Mouse (Mus musculus) hindbrain, embryonic 16.5 days (tissue): ENCODE measurements at regions not wholly inside any gene's neighbourhood (a gene's known extent, or its start where the extent isn't known, plus 50 kb on each side); places are given as distances from the start of the nearest gene placed in this dataset.

ENCODE experiments used
- ATAC-seq: fragments of 200-750 bp; cut with Nextera tagmentation; 2 replicates; pipeline ENCODE4 v1.8.0; 2017; ENCODE audit warnings: moderate TSS enrichment, moderate library complexity
- H3K27ac ChIP-seq: fragments of 300-500 bp; sonication (generic); 2 replicates; pipeline ENCODE4 v1.5.1; 2014; ENCODE audit warnings: low read depth, mild to moderate bottlenecking, control low read depth, low read length, moderate library complexity
- H3K27me3 ChIP-seq: fragments of 300-500 bp; sonication (generic); replicated peaks from 2 replicates; pipeline ENCODE4 v1.6.1; 2014; ENCODE audit warnings: low read length; ENCODE audit not compliant: control insufficient read depth, insufficient read depth
- H3K36me3 ChIP-seq: fragments of 300-500 bp; sonication (generic); 2 replicates; pipeline ENCODE4 v1.6.1; 2014; ENCODE audit warnings: mild to moderate bottlenecking, low read length, moderate library complexity, mixed read lengths; ENCODE audit not compliant: control insufficient read depth, insufficient read depth
- H3K4me1 ChIP-seq: fragments of 300-500 bp; sonication (generic); 2 replicates; pipeline ENCODE4 v1.6.1; 2014; ENCODE audit warnings: low read depth, low read length; ENCODE audit not compliant: control insufficient read depth, insufficient read depth
- H3K4me2 ChIP-seq: fragments of 300-500 bp; sonication (generic); 2 replicates; pipeline ENCODE4 v1.6.1; 2014; ENCODE audit warnings: mild to moderate bottlenecking, low read length, control low read depth, moderate library complexity
- H3K4me3 ChIP-seq: fragments of 300-500 bp; sonication (generic); 2 replicates; pipeline ENCODE4 v1.5.1; 2014; ENCODE audit warnings: mild to moderate bottlenecking, low read length, control low read depth, moderate library complexity
- H3K9ac ChIP-seq: fragments of 300-500 bp; sonication (generic); 2 replicates; pipeline ENCODE4 v1.6.1; 2014; ENCODE audit warnings: low read depth, mild to moderate bottlenecking, control low read depth, low read length, moderate library complexity
- H3K9me3 ChIP-seq: fragments of 300-500 bp; sonication (generic); 2 replicates; pipeline ENCODE4 v1.6.1; 2014; ENCODE audit warnings: mild to moderate bottlenecking, low read length, moderate library complexity; ENCODE audit not compliant: control insufficient read depth
- WGBS: fragments of 180-500 bp; shearing (Covaris S2); extraction: QIAGEN DNeasy Blood & Tissue Kit; methylation state at CpG from one replicate; pipeline ENCODE4 v1.1.7; 2014; 5-methylcytosine and 5-hydroxymethylcytosine counted together

DNA sequence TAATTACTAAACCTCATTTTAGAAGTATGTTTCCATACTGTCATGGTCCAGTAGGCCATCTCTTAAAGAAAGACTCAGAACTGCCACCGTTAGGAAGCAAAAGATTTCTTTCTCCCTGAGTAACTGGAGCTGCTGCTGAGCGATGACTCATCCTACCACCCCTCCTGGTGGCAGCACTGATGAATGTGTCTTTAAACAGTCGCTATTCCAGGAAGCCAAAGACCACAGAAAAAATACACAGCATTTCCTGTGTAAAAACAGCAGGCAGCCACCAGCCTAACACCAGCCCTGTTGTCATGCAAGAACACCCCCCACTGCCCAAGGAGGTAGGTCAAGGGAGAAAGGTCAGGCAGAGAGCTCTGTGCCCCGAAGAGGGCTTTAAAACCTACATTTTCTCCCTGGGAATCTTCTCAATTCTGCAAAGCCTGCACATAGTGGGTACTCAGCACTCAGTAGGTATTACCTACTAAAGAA lies 675.7 kb downstream of the Cypt12 start:
- H3K9me3 ChIP-seq = no peaks in the 10 kb centered on the region
- peak; percentile 43 for ATAC-seq
- no peaks in the 10 kb centered on the region for H3K36me3 ChIP-seq
- H3K4me2 ChIP-seq = peak overlapping the region; percentile 76; the same call in 1 of the 2 replicates
- H3K4me1 ChIP-seq = peaks cover 17% of the 10 kb centered on the region
- H3K27me3 ChIP-seq = no peaks in the 10 kb centered on the region
- peak overlapping the region; percentile 10; the same call in 1 of the 2 replicates for H3K4me3 ChIP-seq
- peak overlapping the region; percentile 29; the same call in 1 of the 2 replicates for H3K9ac ChIP-seq
- peak overlapping the region; percentile 55 for H3K27ac ChIP-seq
- 4% methylated on average over 4 of the region's 4 CpGs for WGBS

GRCm38 (mm10) chr3:18624381-18625145 lies 676.4 kb downstream of the Cypt12 start:
- Histone ChIP-seq H3K9me3 (no peaks in the 10 kb centered on the region), H3K27ac (peak overlapping the region; percentile 55), H3K36me3 (no peaks in the 10 kb centered on the region), H3K27me3 (no peaks in the 10 kb centered on the region), H3K4me3 (peak overlapping the region; percentile 43), H3K4me1 (peaks cover 17% of the 10 kb centered on the region), H3K4me2 (peak overlapping the region; percentile 76), H3K9ac (no peak overlapping the region)
- WGBS = 6% methylated on average over 10 of the region's 10 CpGs
- no peak for ATAC-seq

GRCm38 (mm10) chr3:18625395-18626328 lies 677.5 kb downstream of the Cypt12 start:
- peak overlapping the region; percentile 60 for H3K9ac ChIP-seq
- H3K9me3 ChIP-seq = no peaks in the 10 kb centered on the region
- H3K27me3 ChIP-seq = no peaks in the 10 kb centered on the region
- 2% methylated on average over 32 of the region's 32 CpGs for WGBS
- H3K36me3 ChIP-seq = no peaks in the 10 kb centered on the region
- peak overlapping the region; percentile 54 for H3K27ac ChIP-seq
- H3K4me1 ChIP-seq = peaks cover 17% of the 10 kb centered on the region
- peak; percentile 93 for ATAC-seq
- peak overlapping the region; percentile 43 for H3K4me3 ChIP-seq
- H3K4me2 ChIP-seq = peak overlapping the region; percentile 76

DNA sequence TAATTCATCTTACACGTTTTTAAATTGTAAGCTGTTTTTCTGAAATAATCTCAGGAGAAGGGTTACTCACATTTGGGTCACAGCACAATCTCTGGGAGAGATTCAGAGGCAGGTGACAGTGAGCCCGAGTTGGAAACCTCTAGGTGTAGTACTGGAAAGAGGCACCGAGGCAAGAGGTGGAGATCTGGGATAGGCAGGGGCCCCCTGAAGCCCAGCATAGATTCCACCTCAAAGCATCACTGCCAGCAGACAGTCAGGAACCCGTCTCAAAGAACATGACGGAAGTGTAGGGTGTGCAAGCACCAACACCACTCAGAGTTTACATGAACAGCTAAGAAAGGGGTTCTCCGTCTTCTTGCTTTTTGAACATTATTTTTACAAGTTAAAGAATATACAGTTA lies 678.2 kb downstream of the Cypt12 start:
- H3K9ac ChIP-seq = no peak overlapping the region
- no peaks in the 10 kb centered on the region for H3K36me3 ChIP-seq
- no peak for ATAC-seq
- H3K4me2 ChIP-seq = no peak overlapping the region
- no peaks in the 10 kb centered on the region for H3K9me3 ChIP-seq
- peaks cover 17% of the 10 kb centered on the region for H3K4me1 ChIP-seq
- H3K4me3 ChIP-seq = no peak overlapping the region
- no peaks in the 10 kb centered on the region for H3K27me3 ChIP-seq
- WGBS = 41% methylated on average over 6 of the region's 6 CpGs
- peak overlapping the region; percentile 59; the same call in 1 of the 2 replicates for H3K27ac ChIP-seq

- Histone ChIP-seq H3K27ac (no peak overlapping the region), H3K4me3 (no peak overlapping the region), H3K9me3 (no peaks in the 10 kb centered on the region), H3K27me3 (no peaks in the 10 kb centered on the region), H3K9ac (no peak overlapping the region), H3K36me3 (no peaks in the 10 kb centered on the region), H3K4me2 (no peak overlapping the region), H3K4me1 (peaks cover 17% of the 10 kb centered on the region)
- WGBS = 45% methylated on average over 2 of the region's 2 CpGs
- ATAC-seq = no peak
Observed at GRCm38 (mm10) chr3:18626820-18627219, 678.6 kb downstream of the Cypt12 start.

DNA sequence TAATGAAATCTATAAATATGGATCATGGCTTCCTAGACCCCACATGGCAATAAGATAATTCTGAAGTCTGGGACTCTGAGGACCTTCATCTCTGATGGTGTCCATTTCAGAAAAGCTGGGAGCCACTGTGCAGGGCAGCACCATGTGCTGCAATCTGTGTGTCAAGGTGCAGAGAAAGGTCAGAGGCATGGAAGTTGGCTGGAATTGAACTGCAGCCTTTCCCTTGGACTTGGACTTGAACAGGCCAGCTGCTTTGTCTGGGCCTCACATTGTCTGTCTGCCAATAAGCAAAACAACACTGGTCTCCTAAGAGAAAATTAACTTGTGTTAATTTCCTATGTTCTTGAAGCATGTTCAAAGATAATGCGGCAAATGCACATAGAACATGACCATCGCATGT lies 681.0 kb downstream of the Cypt12 start:
- no peak for ATAC-seq
- Histone ChIP-seq H3K27ac (no peak overlapping the region), H3K9ac (no peak overlapping the region), H3K4me3 (no peak overlapping the region), H3K4me2 (no peak overlapping the region), H3K9me3 (no peaks in the 10 kb centered on the region), H3K36me3 (no peaks in the 10 kb centered on the region), H3K27me3 (no peaks in the 10 kb centered on the region), H3K4me1 (peaks cover 8% of the 10 kb centered on the region)
- 96% methylated on average over 2 of the region's 2 CpGs for WGBS

DNA sequence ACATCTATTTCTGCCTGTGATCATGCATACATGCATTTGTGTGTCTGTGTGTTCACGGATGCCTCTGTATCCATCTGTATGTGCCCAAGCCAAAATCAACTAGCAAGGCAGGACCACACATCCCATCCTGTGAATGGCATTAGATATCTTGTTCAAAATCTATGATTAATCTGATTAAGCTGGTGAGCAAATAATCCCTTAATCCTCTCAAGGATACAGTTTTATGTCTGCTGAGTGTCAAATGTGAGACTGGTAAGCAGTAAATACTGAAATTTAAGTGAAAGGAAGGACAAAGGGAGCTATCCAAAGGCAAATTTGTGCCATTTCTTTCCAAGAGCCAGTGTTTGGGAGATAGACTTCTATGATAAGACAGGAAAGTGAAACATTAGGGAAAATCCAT lies 683.4 kb downstream of the Cypt12 start:
- Histone ChIP-seq H3K4me1 (no peaks in the 10 kb centered on the region), H3K4me2 (no peak overlapping the region), H3K27me3 (no peaks in the 10 kb centered on the region), H3K9me3 (no peaks in the 10 kb centered on the region), H3K36me3 (no peaks in the 10 kb centered on the region), H3K27ac (no peak overlapping the region), H3K4me3 (no peak overlapping the region), H3K9ac (no peak overlapping the region)
- no peak for ATAC-seq
- 85% methylated on average over 1 of the region's 1 CpGs for WGBS

DNA sequence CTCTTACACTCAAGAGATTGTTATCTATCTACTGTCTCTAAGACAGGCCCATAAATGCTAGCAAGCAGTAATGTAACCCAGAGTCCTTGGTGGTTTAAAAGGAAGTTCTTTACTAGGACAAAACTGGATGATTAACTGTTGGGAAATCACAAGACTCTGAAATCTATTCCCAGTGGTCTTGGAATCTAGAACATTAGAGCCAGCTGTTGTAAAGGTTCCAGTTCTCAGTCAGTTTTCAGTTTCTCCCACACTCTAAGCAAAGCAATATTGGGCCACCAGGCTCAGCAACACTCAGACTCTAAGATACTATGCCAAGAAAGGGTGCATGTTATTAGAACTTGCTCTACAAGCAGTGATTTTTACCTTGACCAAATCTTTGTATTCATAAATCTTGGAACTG lies 686.6 kb downstream of the Cypt12 start:
- no peaks in the 10 kb centered on the region for H3K27me3 ChIP-seq
- H3K4me1 ChIP-seq = no peaks in the 10 kb centered on the region
- no peaks in the 10 kb centered on the region for H3K9me3 ChIP-seq
- ATAC-seq = no peak
- no peaks in the 10 kb centered on the region for H3K36me3 ChIP-seq
- H3K9ac ChIP-seq = no peak overlapping the region
- no peak overlapping the region for H3K4me3 ChIP-seq
- H3K27ac ChIP-seq = no peak overlapping the region
- no peak overlapping the region for H3K4me2 ChIP-seq

GRCm38 (mm10) chr3:18637553-18637952 lies 689.3 kb downstream of the Cypt12 start:
- H3K9me3 ChIP-seq = no peaks in the 10 kb centered on the region
- H3K9ac ChIP-seq = no peak overlapping the region
- ATAC-seq = no peak
- H3K4me1 ChIP-seq = no peaks in the 10 kb centered on the region
- no peaks in the 10 kb centered on the region for H3K27me3 ChIP-seq
- H3K4me3 ChIP-seq = no peak overlapping the region
- H3K4me2 ChIP-seq = no peak overlapping the region
- no peaks in the 10 kb centered on the region for H3K36me3 ChIP-seq
- no peak overlapping the region for H3K27ac ChIP-seq
